Mouse (Mus musculus) intestine, postnatal 0 days (tissue): Measurements from ENCODE around the gene Xpo4. TPM values are rescaled to one million over a fixed set of nuclear protein-coding genes. Genes with fewer than 3 reads are reported as not detected.

Experiments used
- ATAC-seq: fragments of 200-750 bp; cut with Nextera tagmentation; 2 replicates; pipeline ENCODE4 v1.8.0; 2017; ENCODE audit warnings: mild to moderate bottlenecking, moderate TSS enrichment, moderate library complexity
- H3K27ac ChIP-seq: fragments of 300-500 bp; sonication (generic); 2 replicates; pipeline ENCODE4 v1.5.1; 2014; ENCODE audit warnings: mild to moderate bottlenecking, low read depth, low read length, moderate library complexity
- H3K27me3 ChIP-seq: fragments of 300-500 bp; sonication (generic); replicated peaks from 2 replicates; pipeline ENCODE4 v1.6.1; 2014; ENCODE audit warnings: low read length, mixed read lengths; ENCODE audit not compliant: control insufficient read depth, insufficient read depth
- H3K36me3 ChIP-seq: fragments of 300-500 bp; sonication (generic); 2 replicates; pipeline ENCODE4 v1.6.1; 2014; ENCODE audit warnings: mild to moderate bottlenecking, moderate library complexity; ENCODE audit not compliant: control insufficient read depth, insufficient read depth
- H3K4me1 ChIP-seq: fragments of 300-500 bp; sonication (generic); replicated peaks from 2 replicates; pipeline ENCODE4 v1.6.1; 2014; ENCODE audit warnings: antibody characterized with exemption, low read length, mixed read lengths; ENCODE audit not compliant: control insufficient read depth, insufficient read depth
- H3K4me2 ChIP-seq: fragments of 300-500 bp; sonication (generic); replicated peaks from 2 replicates; pipeline ENCODE4 v1.6.1; 2014; ENCODE audit warnings: low read depth, mild to moderate bottlenecking, moderate library complexity
- H3K4me3 ChIP-seq: fragments of 300-500 bp; sonication (generic); 2 replicates; pipeline ENCODE4 v1.5.1; 2014; ENCODE audit warnings: low read depth, low read length
- H3K9ac ChIP-seq: fragments of 300-500 bp; sonication (generic); 2 replicates; pipeline ENCODE4 v1.6.1; 2014; ENCODE audit warnings: mild to moderate bottlenecking, low read depth, low read length
- H3K9me3 ChIP-seq: fragments of 300-500 bp; sonication (generic); 2 replicates; pipeline ENCODE4 v1.6.1; 2016; ENCODE audit warnings: mixed run types; ENCODE audit not compliant: control insufficient read depth
- CTCF ChIP-seq: sonication (generic); IDR thresholded peaks from 2 replicates; pipeline ENCODE4 v1.5.1; 2016; ENCODE audit warnings: low read depth, mild to moderate bottlenecking, control low read depth, antibody characterized with exemption, moderate library complexity
- WGBS: fragments of 180-500 bp; shearing (Covaris S2); extraction: QIAGEN DNeasy Blood & Tissue Kit; methylation state at CpG from one replicate; pipeline ENCODE4 v1.1.7; 2014; 5-methylcytosine and 5-hydroxymethylcytosine counted together
- polyA plus RNA-seq: library from polyadenylated mRNA; unstranded; fragments of >200 nt; fragmentation: Nextera tagmentation; extraction: Ambion mirVana; gene quantifications from 2 replicates; pipeline ENCODE4 v1.2.1, GENCODE M21; 2015

Xpo4 gene
- polyA plus RNA-seq, 1 experiment from 2014 or later: 7.3 TPM

GRCm38 (mm10) chr14:57619487-57619886, 45.7 kb downstream of the Xpo4 start:
- H3K4me3 ChIP-seq: no peak overlapping the region
- 0 out of 2 replicates have a peak, but pooled peaks have one; percentile 28 for ATAC-seq
- 0 out of 2 replicates have a peak, but pooled peaks cover 3% of the 10 kb centered on the region for H3K4me1 ChIP-seq
- H3K27me3 ChIP-seq: no peaks in the 10 kb centered on the region
- 51% methylated on average over 2 of the region's 2 CpGs for WGBS
- no peak overlapping the region for H3K4me2 ChIP-seq
- H3K9me3 ChIP-seq: no peaks in the 10 kb centered on the region
- H3K36me3 ChIP-seq: peaks cover 6% of the 10 kb centered on the region
- H3K9ac ChIP-seq: no peak overlapping the region
- H3K27ac ChIP-seq: no peak overlapping the region
- TF ChIP-seq CTCF: peak; percentile 86

GRCm38 (mm10) chr14:57617675-57618074, 47.6 kb downstream of the Xpo4 start:
- WGBS: 58% methylated on average over 1 of the region's 1 CpGs
- TF ChIP-seq CTCF: no peak
- Histone ChIP-seq H3K9ac (no peak overlapping the region), H3K9me3 (no peaks in the 10 kb centered on the region), H3K27me3 (no peaks in the 10 kb centered on the region), H3K27ac (no peak overlapping the region), H3K36me3 (0 out of 2 replicates have a peak, but pooled peaks cover 6% of the 10 kb centered on the region), H3K4me2 (no peak overlapping the region), H3K4me3 (no peak overlapping the region), H3K4me1 (0 out of 2 replicates have a peak, but pooled peaks cover 3% of the 10 kb centered on the region)
- no peak for ATAC-seq

GRCm38 (mm10) chr14:57616339-57616965, 48.8 kb downstream of the Xpo4 start:
- ATAC-seq: no peak
- Histone ChIP-seq H3K9me3 (no peaks in the 10 kb centered on the region), H3K9ac (no peak overlapping the region), H3K4me1 (0 out of 2 replicates have a peak, but pooled peaks cover 3% of the 10 kb centered on the region), H3K27me3 (no peaks in the 10 kb centered on the region), H3K27ac (no peak overlapping the region), H3K4me3 (no peak overlapping the region), H3K36me3 (no peaks in the 10 kb centered on the region), H3K4me2 (no peak overlapping the region)
- 84% methylated on average over 6 of the region's 6 CpGs for WGBS
- TF ChIP-seq CTCF: no peak

- Histone ChIP-seq H3K27ac (no peak overlapping the region), H3K27me3 (no peaks in the 10 kb centered on the region), H3K9me3 (no peaks in the 10 kb centered on the region), H3K36me3 (no peaks in the 10 kb centered on the region), H3K4me3 (no peak overlapping the region), H3K4me1 (0 out of 2 replicates have a peak, but pooled peaks cover 3% of the 10 kb centered on the region), H3K9ac (no peak overlapping the region), H3K4me2 (no peak overlapping the region)
- ATAC-seq: no peak
- WGBS: 85% methylated on average over 6 of the region's 6 CpGs
- TF ChIP-seq CTCF: no peak
These were observed 49.4 kb downstream of the Xpo4 start for GRCm38 (mm10) chr14:57615828-57616227.

GRCm38 (mm10) chr14:57611034-57611433, 54.2 kb downstream of the Xpo4 start:
- Histone ChIP-seq H3K27me3 (no peaks in the 10 kb centered on the region), H3K27ac (no peak overlapping the region), H3K4me3 (no peak overlapping the region), H3K36me3 (no peaks in the 10 kb centered on the region), H3K9ac (no peak overlapping the region), H3K4me2 (no peak overlapping the region), H3K4me1 (no peaks in the 10 kb centered on the region), H3K9me3 (no peaks in the 10 kb centered on the region)
- no peak for TF ChIP-seq CTCF
- no peak for ATAC-seq
- 92% methylated on average over 2 of the region's 2 CpGs for WGBS

- ATAC-seq: no peak
- Histone ChIP-seq H3K27ac (no peak overlapping the region), H3K9me3 (no peaks in the 10 kb centered on the region), H3K4me2 (no peak overlapping the region), H3K4me3 (no peak overlapping the region), H3K27me3 (no peaks in the 10 kb centered on the region), H3K9ac (no peak overlapping the region), H3K4me1 (no peaks in the 10 kb centered on the region), H3K36me3 (peaks cover 3% of the 10 kb centered on the region; the same call in 1 of the 2 replicates)
- no peak for TF ChIP-seq CTCF
- 81% methylated on average over 4 of the region's 4 CpGs for WGBS
These were observed 55.4 kb downstream of the Xpo4 start for GRCm38 (mm10) chr14:57609816-57610329.
